Mouse (Mus musculus): ENCODE results near the gene Sgca. TPM values are rescaled to one million over a fixed set of nuclear protein-coding genes. Genes with fewer than 3 reads are reported as not detected.
"Not testable (repeated sequence)": the region's sequence is repeated elsewhere in the genome, so short reads cannot be mapped to it uniquely, and the experiment has no call there.

The Sgca gene
- total RNA-seq (2021) = 100 to 1,000 TPM; 182 to 184 TPM
- long read RNA-seq, experiment 1, transcript Sgca-201 (10 exons, 1,465 nt) = major isoform, 93 of 136 reads
- long read RNA-seq, experiment 1, transcript Sgca-202 (11 exons, 1,724 nt) = minor isoform, 11 of 136 reads
- long read RNA-seq, experiment 1, partial matches to known transcripts = 18 of 136 reads
- long read RNA-seq, experiment 1, other reads (novel, unspliced or antisense) = 13 of 136 reads
- long read RNA-seq, experiment 2, transcript Sgca-202 (11 exons, 1,724 nt) = minor isoform, 11 of 57 reads
- long read RNA-seq, experiment 2, transcript Sgca-201 (10 exons, 1,465 nt) = major isoform, 32 of 57 reads
- long read RNA-seq, experiment 2, partial matches to known transcripts = 9 of 57 reads
- long read RNA-seq, experiment 2, other reads (novel, unspliced or antisense) = 5 of 57 reads

DNA sequence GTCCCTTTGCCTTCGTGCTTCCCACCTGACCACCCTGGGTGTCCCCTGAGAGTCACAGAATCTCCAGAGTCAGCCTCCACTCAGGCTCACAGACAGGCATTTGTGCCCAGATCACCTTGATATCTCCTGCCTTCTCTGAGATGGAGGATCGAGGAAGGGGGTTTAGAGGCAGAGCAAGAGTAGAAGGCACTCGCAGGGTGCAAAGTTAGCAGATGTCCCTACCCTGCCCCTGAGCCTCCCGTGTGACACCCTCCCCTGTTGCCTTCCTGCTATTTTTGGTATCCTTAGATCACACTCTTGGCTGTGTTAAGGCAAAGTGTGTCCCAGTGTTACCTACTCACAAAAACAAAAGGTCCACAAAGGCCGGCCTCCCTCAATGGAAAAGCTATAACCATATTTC is at the start of gene Sgca:
TSS of gene Sgca (minus strand) at position 129 of the 400 bp plus-strand sequence.
- peak; percentile 62 to 70 for DNase-seq

DNA sequence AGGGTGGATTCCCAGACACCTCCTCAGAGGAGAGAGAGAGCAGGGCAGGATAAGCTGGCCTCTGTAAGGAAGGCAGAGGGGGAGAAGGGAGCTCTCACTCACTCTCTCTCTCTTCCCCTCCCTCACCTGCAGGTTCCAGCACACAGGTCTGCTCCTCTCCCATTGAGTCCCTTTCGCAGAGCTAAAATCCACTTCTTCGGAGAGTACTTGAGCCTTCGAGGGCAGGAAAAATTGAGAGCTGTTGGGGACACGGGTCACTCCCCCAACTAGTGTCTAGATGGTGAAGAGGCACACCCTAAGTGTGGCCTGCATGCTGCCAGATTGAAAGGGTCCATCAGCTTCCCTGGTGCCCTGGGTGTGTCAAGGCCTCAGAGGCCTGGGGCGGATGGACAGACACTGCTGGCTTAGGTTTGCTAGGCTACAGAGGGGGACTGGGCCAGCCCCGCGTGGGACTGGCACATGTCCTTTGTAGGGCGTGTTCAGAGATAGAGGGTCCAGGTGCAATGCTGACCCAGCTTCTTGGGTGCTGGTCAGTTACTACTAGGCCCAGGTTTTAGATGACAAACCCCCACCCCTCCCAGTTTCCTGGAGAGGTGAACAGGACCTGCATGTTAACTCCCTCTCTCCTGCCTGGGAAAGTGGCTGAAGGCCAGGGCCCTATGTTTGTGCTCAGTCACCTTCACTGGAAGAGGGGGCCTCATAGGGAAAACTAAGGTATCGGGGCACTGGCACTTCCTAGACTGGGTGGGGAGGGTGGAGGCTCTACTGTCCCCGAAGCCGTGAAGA is 49.3 kb upstream of the Sgca start:
- no peak for DNase-seq

DNA sequence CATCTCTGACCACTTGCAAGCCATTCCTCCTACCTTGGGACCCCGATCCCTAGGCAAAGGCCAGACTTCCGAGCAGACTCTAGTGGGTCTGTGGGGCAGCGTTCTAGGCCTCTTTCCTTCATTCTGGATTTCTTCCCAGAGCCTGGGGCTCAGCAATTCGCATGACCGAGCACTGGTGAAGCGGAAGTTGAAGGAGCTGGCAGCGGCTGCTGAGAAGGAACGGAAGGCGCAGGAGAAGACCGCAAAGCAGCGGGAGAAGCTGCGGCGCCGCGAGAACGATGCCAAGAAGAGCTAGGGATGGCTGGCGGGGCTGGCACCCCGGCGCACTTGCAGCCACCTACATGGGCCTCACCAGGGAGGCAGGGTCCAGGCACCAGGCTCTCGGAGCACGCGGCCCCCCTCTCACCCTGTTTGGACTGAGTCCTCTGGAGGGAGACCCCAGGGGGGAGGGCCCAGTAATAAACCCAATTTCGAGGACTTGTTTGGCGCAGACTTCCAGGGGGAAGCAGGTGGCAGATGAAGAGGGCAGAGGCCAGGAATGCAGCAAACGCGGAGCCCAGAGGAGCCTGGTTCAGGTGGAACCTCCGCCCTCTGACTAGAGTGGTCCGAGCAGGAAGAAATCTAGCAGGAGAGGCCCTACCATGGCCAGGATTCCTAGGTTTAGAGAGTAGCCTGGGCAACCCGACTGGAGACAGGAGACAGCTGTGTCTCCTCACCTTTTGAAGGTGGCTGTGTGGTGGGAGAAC is 48.5 kb upstream of the Sgca start:
- DNase-seq = no peak

DNA sequence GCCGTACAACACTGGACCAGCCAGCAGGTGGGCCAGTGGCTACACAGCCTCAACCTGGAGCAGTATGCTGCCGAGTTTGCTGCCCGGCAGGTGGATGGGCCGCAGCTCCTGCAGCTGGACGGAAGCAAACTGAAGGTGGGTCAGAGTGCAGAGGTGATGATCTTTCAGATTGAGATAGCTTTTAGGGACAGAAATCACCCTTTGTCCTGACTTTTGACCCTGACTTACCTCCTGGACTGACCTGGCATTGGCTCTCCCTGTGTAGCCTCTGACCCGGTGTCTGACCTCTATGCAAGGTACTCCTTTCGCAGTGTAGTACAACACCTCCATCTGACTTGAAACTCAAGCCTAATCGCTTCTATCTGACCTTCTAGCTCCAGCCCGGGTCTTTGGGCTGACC is 47.4 kb upstream of the Sgca start:
- DNase-seq = no peak

DNA sequence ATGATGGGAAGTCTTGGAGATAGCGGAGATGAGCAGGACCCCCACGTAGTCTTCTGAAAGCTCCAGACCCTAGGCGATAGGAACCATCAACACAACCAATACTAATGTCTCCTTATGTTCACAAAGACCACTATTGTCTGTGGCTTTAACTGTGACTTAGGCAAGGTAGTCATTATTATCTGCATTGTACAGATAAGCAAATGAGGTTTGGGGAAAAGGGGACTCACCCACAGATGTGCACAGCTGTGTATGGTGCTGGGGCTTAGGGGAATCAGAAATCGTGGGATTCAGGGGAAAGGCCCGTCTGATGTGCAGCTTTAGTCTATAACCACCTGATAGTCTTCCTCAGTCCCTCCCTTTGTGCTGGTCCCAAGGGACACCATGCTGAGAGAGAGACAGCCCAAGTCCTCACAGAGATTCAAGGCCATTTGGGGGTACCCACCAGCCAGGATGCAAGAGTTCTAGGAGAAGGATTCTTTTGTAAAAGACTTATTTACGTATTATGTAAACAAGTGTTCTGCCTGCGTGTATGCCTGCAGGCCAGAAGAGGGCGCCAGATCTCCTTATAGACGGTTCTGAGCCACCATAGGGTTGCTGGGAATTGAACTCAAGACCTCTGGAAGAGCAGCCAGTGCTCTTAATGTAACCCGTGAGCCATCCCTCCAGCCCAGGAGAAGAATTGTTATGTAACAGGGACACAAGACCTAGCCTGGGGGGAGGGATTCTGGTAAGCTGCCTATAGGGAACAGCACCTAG is 46.3 kb upstream of the Sgca start:
- no peak for DNase-seq

DNA sequence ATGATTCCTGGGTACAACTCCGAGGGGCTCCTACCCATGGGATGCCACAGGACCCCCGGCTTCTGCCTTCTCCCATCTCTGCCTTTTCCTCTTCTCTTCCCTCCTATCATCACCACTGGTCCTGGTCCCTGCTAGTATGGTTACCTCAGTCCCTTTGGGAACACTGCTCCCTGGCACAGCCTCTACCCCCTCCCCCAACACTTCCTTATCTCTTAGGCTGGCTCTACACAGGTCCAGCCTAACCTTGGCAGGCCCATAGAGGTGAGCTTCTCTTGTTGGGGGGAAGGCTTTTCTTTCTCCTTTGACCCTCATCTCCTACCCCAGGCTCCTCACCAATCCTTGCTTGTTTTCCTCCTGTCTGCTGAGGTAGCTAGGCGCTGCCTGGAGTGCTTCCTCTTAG is 39.4 kb upstream of the Sgca start:
- peak in 1 of 2 experiments; percentile 32 for DNase-seq

DNA sequence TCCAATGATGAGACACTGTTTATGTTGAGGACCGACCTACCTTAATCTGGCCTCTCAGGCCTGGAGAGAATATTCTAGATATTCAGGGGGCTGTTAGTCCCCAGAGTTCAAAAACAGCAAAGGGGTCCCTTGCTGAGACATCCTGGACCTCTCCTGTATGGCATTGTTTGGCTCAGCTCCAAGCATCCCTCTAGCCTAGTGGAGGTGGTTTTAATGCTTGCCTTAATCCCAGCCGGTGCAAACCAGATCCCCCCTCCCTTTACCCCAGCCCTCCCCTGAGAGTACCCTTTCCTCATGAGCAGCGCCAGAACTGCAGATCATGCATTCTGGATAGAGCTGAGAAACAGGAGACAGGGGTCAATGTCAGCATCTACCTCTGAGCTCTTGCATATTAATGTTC is 36.4 kb upstream of the Sgca start:
- DNase-seq = no peak

DNA sequence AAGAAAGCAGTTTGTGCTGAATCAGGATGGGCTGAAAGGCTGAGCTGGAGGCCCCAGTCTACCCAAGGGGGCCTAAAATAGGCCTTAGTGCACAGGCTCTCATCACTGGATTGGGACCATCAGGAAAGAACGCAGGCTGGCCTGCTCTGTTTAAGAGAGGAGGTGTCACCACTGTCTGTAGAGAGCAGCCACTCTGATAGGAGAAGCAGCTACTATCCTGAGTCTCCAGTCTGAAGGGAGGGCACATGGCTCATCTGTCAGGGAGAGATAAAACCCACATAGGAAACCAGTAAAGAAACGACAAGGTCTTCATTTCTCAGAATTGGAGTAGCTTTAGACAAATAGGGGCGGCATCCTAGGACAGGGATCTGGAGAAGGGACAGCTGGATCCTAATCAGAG is 35.9 kb upstream of the Sgca start:
- DNase-seq = no peak

DNA sequence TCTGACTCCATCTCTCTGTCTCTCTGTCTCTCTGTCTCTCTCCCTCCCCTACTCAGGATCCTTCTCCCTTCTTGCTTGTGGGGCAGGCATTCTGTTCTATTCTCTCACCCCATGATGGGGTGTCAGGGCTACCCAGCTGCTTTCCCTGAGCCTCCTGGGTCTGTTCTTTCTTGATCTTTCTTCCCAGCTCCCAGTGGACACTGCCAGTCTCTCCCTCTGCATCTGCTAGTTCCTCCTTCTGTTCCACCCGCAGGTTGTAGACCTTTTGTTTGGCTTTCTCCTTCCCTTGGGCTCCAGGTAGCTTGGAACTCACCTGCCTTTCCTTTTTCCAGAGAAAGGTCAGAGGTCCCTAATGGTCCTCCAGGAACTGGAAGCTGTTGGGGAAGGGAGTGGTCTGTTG is 35.3 kb upstream of the Sgca start:
- DNase-seq = no peak

DNA sequence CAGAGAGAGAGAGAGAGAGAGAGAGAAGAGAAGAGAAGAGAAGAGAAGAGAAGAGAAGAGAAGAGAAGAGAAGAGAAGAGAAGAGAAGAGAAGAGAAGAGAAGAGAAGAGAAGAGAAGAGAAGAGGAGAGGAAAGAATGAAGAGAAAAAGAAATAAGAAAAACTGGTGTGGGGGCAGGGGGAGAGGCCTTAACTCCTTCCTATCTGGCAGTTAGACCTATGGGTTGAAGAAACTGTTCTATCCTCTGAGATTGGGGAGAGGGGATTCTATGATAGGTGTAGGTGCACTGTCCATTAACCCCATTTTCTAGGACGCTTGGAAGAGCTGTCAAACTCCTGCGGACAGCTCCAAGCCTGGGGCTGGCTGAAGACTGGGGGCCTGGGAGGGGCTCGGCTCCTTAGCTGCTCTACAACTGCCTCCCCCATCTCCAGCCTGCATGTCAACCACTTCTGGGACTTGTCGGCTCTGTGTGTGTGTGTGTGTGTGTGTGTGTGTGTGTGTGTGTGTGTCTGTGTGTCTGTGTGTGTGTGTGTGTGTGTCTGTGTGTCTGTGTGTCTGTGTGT is 34.8 kb upstream of the Sgca start:
- DNase-seq = not testable (repeated sequence)

DNA sequence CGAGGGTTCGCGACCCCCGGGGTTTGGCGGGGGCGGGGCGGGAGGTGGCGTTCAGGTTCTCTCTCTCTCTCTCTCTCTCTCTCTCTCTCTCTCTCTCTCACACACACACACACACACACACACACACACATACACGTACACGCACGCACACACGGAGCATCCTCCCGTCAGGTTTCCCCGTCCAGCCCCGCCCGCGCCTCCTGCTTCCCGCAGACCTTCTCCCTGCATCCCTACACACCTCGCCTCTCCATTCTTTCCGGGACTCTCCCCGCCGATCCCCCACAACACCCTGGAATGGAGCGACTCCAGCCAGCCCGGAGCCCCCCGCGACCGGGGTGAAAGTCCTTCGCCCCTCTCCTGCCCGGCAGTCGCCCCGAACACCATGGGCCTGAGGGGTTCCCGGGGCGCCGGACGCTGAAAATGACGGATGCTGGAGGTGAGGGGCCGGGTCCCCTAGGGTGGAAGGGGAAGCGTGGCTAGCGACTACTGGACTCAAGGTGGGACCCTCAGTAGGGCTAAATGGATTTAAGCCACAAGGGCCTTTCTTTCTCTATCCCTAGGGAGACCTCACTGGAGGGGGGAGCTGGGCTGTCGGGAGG is 34.1 kb upstream of the Sgca start:
- DNase-seq = peak in 1 of 2 experiments; percentile 25

DNA sequence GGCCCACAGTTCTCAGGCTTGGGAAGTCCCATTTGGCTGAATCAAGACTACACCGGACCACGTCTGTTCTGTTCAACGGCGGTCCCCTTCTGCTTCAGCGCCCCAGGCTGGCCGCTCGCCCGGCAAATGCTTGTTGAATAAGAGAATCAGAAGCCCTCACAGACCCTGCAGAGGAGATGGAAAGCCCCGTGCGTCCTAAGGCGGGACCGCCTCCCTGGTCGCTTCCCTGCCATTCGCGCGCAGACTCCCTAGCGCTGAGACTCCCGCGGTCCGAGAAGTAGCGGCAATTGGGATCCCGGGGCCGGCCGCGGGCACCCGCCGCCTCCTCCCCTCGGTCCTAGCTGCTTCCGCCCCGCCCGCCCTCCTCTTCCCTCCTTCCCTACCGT is 33.5 kb upstream of the Sgca start, which contains the start of gene Samd14:
TSS of gene Samd14 (plus strand) at position 251 of the 386 bp plus-strand sequence.
- DNase-seq = peak; percentile 60 to 70

DNA sequence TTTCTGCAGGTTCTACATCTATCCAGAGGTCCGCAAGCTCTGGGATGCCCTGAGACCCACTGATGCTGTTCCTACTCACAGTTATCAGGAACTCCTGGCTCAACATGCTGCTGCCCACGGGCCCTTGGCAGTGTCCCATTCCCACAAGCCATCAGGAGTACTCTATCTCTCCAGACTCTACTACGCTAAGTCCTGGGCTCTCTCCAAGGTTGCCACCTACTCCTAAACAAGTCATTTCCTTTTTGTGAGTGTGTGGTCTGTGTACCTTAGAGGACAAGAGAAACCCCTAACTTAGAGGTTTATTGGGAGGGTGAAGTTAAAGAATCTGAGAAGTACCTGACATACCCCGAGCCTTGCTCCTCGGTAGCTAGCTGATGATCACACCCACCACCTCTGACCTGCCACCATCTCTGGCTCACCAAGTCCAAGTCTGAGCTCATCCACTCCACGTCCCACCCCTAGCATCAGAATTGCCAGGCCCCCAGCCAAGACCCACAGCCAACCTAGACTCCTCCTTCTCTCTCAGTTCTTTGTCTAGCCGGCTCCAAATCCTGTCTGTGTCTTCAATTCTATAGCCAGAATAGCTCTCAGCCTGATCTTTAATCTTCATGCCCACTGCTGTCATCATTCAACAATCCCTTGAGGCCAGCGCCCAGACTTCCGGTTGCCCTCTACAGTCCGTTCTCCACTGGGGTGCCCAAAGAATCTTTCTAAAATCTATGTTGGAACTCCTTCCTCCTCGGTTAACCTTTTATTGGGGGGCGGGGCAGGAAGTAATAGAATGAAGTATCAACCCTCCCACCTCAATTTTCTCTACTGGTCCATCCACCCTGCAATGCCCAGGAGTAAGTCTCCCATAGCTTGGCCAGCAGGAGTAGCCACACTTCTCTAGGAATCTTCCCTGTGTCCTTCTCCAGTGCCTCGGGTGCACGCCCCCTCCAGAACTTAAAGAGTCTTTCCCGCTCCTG is 32.8 kb upstream of the Sgca start:
- no peak for DNase-seq

DNA sequence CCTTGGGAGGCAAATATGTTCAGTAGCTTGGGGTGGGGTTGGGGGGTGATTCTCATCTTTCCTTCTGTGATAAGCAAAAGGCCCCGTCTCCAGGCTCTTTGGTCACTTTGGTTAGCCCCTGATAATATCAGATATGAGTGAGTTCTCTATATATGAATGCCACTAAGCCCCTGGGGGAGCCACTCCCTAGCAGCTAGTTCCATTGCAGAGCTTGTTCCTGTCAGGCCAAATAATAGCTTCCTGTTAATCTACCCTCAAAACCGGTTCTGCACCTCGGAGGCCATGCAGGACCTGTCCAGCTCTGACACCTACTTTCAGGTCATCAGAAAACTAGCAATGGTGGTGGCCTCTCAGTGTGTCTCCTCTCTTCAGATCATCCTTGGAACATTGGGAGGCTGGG is 31.3 kb upstream of the Sgca start:
- DNase-seq = no peak

DNA sequence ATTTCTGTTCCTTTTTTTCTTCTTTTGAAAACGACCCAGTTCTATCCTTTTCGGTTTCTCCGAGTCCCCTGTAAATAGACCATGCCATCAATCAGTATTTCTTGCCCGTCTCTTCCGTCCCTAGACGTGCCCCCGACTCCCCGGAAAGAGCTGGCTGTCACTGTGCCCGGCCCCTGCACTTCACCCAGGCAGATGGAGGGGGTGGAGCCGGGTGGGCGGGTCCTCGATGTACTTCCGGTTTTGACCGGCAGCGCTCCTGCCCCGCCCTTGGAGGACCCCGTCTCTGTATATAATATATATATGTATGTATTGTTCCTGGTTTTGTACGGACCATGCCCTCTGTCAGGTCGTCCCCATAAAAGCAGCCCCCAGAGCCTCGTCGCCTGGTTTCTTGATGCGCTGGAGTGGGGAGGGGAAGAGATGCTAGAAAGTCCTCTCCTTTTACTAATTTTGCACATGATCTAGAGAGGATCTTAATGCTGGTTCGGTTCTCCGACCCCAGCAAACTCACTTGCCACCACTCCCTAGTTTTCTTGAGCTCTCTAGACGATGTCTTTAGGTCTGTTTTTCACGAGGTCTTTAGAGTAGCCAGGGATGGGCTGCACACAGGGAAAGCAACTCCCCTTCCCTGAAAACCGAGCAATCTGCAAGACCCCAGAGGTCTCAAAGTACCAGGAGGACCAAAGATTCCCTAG is 30.5 kb upstream of the Sgca start:
- DNase-seq = peak; percentile 84 to 85

DNA sequence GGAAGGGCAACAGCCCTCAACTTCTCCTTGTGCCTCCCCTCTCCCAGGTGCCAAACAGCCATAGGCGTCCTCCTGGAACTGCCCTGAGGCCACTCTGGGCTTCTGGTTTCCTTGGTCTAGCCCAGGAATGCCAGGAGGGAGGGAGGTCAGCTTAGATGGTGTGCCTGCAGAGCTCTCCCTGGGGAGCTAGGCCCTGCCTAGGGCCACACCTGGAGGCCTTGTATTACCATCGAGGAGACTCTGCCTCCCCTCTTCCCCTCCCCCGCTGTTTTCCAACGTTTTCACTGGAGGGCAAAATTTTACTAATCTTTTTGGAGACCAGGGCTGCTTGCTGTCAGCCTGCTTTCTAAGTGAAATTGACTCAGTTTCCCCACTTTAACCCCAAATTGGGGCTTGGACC is 29.9 kb upstream of the Sgca start:
- DNase-seq = no peak

DNA sequence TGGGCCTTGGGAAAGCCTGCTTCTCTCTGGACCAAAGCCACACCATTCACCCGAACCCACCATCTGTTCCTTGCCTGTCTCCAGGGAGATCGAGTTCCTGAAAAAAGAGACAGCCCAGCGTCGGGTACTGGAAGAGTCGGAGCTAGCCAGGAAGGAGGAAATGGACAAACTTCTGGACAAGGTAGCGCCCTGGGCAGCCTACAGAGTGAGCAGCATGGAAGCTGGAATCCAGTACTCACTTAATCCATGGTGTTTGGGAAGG is 28.7 kb upstream of the Sgca start:
- DNase-seq = no peak

DNA sequence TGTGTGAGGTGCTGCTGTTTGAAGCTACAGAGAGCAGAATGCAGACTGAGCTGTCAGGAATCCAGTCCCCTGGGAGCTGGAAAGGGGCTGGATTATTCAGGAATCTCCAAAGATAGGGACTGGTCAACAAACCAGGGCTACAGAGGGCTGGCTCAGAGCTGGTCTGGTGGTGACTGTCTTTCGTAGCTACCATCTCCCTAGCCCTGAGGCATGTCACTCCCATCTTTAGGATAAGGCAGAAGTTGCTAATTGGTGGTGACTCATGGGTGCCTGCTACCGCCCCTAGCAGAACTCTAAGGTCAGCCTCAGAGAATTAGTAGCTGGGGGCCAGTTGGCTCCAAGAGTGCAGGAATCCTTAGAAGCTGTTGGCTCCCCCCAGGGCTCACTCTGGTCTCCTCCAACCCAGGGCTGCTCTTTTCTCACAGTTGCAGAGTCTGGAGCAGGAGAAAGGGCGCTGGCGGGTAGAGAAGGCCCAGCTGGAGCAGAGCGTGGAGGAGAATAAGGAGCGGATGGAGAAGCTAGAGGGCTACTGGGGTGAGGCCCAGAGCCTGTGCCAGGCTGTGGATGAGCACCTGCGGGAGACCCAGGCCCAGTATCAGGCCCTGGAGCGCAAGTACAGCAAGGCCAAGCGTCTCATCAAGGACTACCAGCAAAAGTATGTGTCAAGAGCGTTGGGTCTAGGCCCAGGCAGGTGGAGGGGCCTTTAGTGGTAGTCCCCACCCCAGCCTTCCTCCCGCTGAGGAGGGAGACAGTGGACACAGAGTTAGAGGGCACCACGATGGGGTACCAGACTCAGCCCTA is 28.2 kb upstream of the Sgca start:
- no peak for DNase-seq

DNA sequence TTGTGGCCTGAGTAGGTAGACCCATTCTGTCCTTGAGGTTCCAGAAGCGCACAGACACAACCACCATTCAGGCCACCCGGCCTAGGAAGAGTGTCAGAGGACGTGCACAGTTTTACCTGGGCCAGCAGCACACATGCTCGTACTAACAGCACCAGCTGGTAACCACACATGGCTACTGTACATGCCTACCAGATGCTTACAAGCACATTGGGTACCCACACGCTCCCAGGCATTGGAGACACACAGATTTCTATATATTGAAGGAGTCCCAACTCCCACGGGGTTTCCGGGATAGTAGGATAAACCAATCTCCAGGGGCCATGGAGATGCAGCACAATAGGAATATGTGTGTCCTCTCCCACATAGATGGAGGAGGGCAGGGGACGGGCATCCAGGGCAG is 26.6 kb upstream of the Sgca start:
- DNase-seq = no peak
